Comparison of ENCODE assay signal across 16 mouse cellular contexts in the genomic region with DNA sequence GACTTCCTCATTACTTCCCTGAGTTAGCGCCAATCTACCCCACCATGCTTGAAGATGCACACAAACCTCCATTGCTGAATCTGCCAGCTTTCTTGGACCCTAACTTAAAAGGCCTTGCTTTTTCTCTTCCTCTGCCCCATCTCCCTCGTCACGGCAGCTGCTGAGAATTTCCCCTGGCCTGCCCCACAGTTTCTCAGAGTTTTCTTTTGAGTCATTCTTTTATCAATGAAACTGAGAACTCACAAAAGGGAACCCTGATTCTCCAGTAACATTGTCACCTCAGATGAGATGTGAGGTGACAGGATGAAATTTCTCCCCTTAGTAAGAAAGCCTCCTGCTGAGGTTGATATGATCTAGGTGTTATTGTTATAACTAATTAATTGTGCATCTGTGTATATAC.
"Had no signal": no experiment of that assay in that cellular context is flagged by ENCODE, and none has a peak within 500 bp of the region (broad histone marks: within the 10 kb centered on the region; RNA-seq: fewer than 3 reads in every experiment).

No protein-coding gene starts in this region.

- H3K4me3 ChIP-seq: myocyte; neural tube, embryonic 13.5 days; neural tube, embryonic 15.5 days had no signal

- H3K4me2 ChIP-seq: lung, embryonic 14.5 days; midbrain, embryonic 11.5 days; neural tube, embryonic 13.5 days; neural tube, embryonic 15.5 days had no signal

- H3K9me3 ChIP-seq: neural tube, embryonic 13.5 days had no signal

- H3K36me3 ChIP-seq: neural tube, embryonic 13.5 days; neural tube, embryonic 15.5 days had no signal

- H3K27ac ChIP-seq: liver, embryonic 14.5 days; neural tube, embryonic 13.5 days; neural tube, embryonic 15.5 days had no signal

- H3K27me3 ChIP-seq: neural tube, embryonic 13.5 days; neural tube, embryonic 15.5 days had no signal

- DNase-seq: lung, adult 18-20 months; lung, embryonic 14.5 days; lung, postnatal 10 days; lung, postnatal 4 days; right cerebral cortex, adult 18-20 months; right cerebral cortex, postnatal 25 days; right cerebral cortex, postnatal 4 days; spleen, adult 18-20 months; thymus, adult 18-20 months; thymus, postnatal 14 days; thymus, postnatal 36 days had no signal

- H3K9ac ChIP-seq: liver, embryonic 14.5 days; lung, embryonic 14.5 days; neural tube, embryonic 13.5 days; neural tube, embryonic 15.5 days had no signal
